Mouse (Mus musculus) forebrain, embryonic 11.5 days (tissue): ENCODE results near the gene Zswim3. TPM values are rescaled to one million over a fixed set of nuclear protein-coding genes. Genes with fewer than 3 reads are reported as not detected.
"Not testable (repeated sequence)": the region's sequence is repeated elsewhere in the genome, so short reads cannot be mapped to it uniquely, and the experiment has no call there.

Experiments used
- ATAC-seq: fragments of 200-750 bp; cut with Nextera tagmentation; replicated peaks from 2 replicates; pipeline ENCODE4 v1.8.0; 2017; ENCODE audit warnings: moderate TSS enrichment; ENCODE audit not compliant: low FRiP score
- DNase-seq: peaks from one replicate; pipeline ENCODE4 v3.0.0-alpha.2; 2017; ENCODE audit warnings: low spot score
- H3K27ac ChIP-seq: fragments of 300-500 bp; sonication (generic); 2 replicates; pipeline ENCODE4 v1.5.1; 2014; ENCODE audit warnings: low read depth, low read length
- H3K27me3 ChIP-seq: fragments of 300-500 bp; sonication (generic); 2 replicates; pipeline ENCODE4 v1.6.1; 2014; ENCODE audit warnings: mild to moderate bottlenecking, low read length, mixed read lengths; ENCODE audit not compliant: control insufficient read depth, insufficient read depth
- H3K36me3 ChIP-seq: fragments of 300-500 bp; sonication (generic); 2 replicates; pipeline ENCODE4 v1.6.1; 2014; ENCODE audit warnings: mild to moderate bottlenecking, low read length, moderate library complexity, mixed read lengths; ENCODE audit not compliant: control insufficient read depth, insufficient read depth
- H3K4me1 ChIP-seq: fragments of 300-500 bp; sonication (generic); replicated peaks from 2 replicates; pipeline ENCODE4 v1.6.1; 2014; ENCODE audit warnings: low read length, mixed read lengths; ENCODE audit not compliant: control insufficient read depth, insufficient read depth
- H3K4me2 ChIP-seq: fragments of 300-500 bp; sonication (generic); 2 replicates; pipeline ENCODE4 v1.6.1; 2014; ENCODE audit warnings: low read depth, mild to moderate bottlenecking, low read length, moderate library complexity, mixed read lengths; ENCODE audit not compliant: severe bottlenecking
- H3K4me3 ChIP-seq: fragments of 300-500 bp; sonication (generic); 2 replicates; pipeline ENCODE4 v1.5.1; 2014; ENCODE audit warnings: low read depth, low read length
- H3K9ac ChIP-seq: fragments of 300-500 bp; sonication (generic); 2 replicates; pipeline ENCODE4 v1.6.1; 2014; ENCODE audit warnings: low read length
- H3K9me3 ChIP-seq: fragments of 300-500 bp; sonication (generic); 2 replicates; pipeline ENCODE4 v1.6.1; 2016; ENCODE audit warnings: low read length, mixed read lengths; ENCODE audit not compliant: control insufficient read depth
- WGBS: fragments of 180-500 bp; shearing (Covaris S2); extraction: QIAGEN DNeasy Blood & Tissue Kit; methylation state at CpG from one replicate; pipeline ENCODE4 v1.1.7; 2014; 5-methylcytosine and 5-hydroxymethylcytosine counted together
- polyA plus RNA-seq: library from polyadenylated mRNA; unstranded; fragments of >200 nt; fragmentation: Nextera tagmentation; extraction: Ambion mirVana; gene quantifications from 2 replicates; pipeline ENCODE4 v1.2.1, GENCODE M21; 2014

Gene Zswim3
- polyA plus RNA-seq, 1 experiment from 2014 or later = 10.2 TPM

DNA sequence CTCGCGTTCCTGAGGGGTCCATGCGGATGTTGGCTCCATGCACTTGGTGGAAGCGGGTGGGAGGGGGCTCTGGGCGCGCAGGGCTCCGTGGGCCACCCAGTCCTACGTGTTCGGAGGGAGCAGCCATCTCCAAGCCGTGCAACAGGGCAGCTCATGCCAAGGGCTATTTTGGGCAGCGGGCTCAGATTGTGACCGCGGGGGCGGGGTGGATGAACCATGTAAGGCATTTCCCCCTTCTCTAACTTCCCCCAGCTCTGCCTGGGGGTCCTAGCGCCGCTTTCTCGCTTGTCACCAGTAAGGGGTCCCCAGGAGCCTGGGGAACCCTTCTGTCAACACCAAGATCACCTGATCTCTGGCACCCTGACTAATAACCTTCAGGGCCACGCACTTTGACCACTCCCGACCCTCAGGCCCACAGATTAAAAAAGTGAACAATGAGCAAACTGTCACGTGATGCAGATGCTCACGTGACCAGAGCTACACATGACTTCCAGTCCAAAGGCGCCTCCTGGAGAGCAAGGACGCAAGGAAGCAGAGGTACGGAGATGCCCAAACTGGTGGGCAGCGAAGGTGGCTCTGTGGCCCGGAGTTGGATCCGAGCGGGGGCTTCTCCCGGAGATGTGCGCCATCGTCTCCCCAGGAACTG, 28.5 kb downstream of the Zswim3 start, which contains the start of gene Neurl2:
Gene Neurl2 (minus strand): TSS at position 143 of the 646 bp plus-strand sequence.
- Histone ChIP-seq H3K9ac (peak within 1 kb of the TSS; percentile 74), H3K4me1 (peaks cover 6% of the 10 kb centered on the region; the same call in 1 of the 2 replicates), H3K27me3 (no peaks in the 10 kb centered on the region), H3K4me2 (peak within 1 kb of the TSS; percentile 100), H3K36me3 (no peaks in the 10 kb centered on the region), H3K27ac (0 out of 2 replicates have a peak within 1 kb of the TSS, but pooled peaks have one; percentile 15), H3K4me3 (peak within 1 kb of the TSS; percentile 66), H3K9me3 (no peaks in the 10 kb centered on the region)
- ATAC-seq (peak; percentile 53), DNase-seq (peak; percentile 92)
- under 1% methylated on average over 31 of the region's 31 CpGs for WGBS

DNA sequence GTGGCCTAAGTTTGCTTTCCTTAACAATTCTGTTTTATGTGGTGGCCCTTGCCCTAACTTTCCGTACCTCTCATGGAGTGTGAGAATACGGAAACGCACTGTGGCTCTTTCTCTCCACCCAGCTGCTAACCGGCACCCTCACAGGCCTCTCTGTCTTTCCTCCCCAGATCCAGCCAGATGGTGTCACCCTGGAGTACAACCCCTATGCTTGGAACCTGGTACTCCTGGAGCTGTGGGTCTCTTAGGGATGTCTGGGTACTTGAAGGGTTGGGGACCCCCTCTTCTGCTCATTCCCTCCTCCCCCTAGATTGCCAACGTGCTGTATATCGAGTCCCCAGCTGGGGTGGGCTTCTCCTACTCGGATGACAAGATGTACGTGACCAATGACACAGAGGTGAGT, 29.6 kb downstream of the Zswim3 start:
- DNase-seq = no peak
- Histone ChIP-seq H3K36me3 (no peaks in the 10 kb centered on the region), H3K9me3 (no peaks in the 10 kb centered on the region), H3K27me3 (no peaks in the 10 kb centered on the region), H3K4me2 (peak overlapping the region; percentile 100), H3K9ac (peak overlapping the region; percentile 74; the same call in 1 of the 2 replicates), H3K4me3 (peak overlapping the region; percentile 66), H3K27ac (no peak overlapping the region), H3K4me1 (peaks cover 6% of the 10 kb centered on the region; the same call in 1 of the 2 replicates)
- 48% methylated on average over 8 of the region's 8 CpGs for WGBS
- no peak for ATAC-seq

DNA sequence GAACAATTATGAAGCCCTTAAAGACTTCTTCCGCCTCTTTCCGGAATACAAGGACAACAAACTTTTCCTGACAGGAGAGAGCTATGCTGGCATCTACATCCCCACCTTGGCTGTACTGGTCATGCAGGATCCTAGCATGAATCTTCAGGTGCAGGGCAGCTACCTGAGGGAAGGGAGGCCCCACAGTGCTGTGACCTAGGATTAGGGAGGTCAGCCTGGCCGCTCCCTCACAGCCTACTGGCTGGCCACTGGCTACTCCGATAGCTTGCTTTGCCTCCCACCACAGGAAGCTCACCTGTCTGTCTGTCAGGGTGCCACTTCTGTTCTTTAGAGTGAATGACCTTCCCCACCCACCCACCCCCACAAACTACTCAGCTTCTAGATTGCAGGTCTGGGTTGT, 30.3 kb downstream of the Zswim3 start:
- H3K4me1 ChIP-seq = peaks cover 6% of the 10 kb centered on the region; the same call in 1 of the 2 replicates
- H3K27me3 ChIP-seq = no peaks in the 10 kb centered on the region
- no peak overlapping the region for H3K4me3 ChIP-seq
- no peak for ATAC-seq
- no peak overlapping the region for H3K4me2 ChIP-seq
- H3K27ac ChIP-seq = no peak overlapping the region
- no peak for DNase-seq
- H3K9me3 ChIP-seq = no peaks in the 10 kb centered on the region
- no peak overlapping the region for H3K9ac ChIP-seq
- H3K36me3 ChIP-seq = no peaks in the 10 kb centered on the region
- WGBS = 97% methylated on average over 4 of the region's 4 CpGs

DNA sequence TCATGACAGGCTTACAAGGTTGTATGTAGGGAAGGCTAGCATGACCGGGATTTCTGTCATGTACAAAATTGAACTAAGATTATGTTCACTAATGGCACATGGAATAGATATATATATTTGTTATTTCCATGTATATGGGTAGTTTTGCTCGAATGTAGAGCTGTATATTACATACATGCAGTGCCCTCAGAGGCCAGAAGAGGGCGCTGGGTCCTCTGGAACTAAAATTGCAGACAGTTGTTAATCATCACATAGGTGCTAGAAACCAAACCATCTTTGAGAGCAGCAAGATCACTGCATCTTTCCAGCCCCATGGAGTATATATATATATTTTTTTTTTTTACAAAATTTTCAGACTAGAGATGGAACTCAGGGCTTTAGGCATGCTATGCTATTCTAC, 40.9 kb downstream of the Zswim3 start:
- no peak overlapping the region for H3K9ac ChIP-seq
- no peaks in the 10 kb centered on the region for H3K4me1 ChIP-seq
- H3K4me3 ChIP-seq = no peak overlapping the region
- H3K4me2 ChIP-seq = no peak overlapping the region
- DNase-seq = no peak
- ATAC-seq = no peak
- H3K36me3 ChIP-seq = no peaks in the 10 kb centered on the region; the same call in 1 of the 2 replicates
- H3K27me3 ChIP-seq = no peaks in the 10 kb centered on the region
- H3K9me3 ChIP-seq = no peaks in the 10 kb centered on the region
- WGBS = 53% methylated on average over 3 of the region's 3 CpGs
- H3K27ac ChIP-seq = no peak overlapping the region

DNA sequence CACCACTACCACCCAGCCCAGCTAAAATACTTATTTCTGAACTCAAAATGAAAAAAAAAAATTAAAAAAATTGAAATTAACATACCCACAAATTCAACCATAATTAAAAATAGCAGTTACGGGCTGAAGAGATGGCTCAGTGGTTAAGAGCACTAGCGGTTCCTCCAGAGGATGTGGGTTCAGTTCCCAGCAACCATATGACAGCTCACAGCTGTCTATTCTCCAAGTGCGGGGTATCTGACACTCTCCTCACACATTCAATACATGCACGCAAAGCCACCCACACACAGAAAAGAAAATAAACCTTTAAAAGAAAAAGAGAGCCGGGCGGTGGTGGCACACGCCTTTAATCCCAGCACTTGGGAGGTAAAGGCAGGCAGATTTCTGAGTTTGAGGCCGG, 45.2 kb downstream of the Zswim3 start:
- no peak overlapping the region for H3K4me3 ChIP-seq
- DNase-seq (no peak), ATAC-seq (no peak)
- H3K9ac ChIP-seq = no peak overlapping the region
- H3K27me3 ChIP-seq = peaks cover 2% of the 10 kb centered on the region; the same call in 1 of the 2 replicates
- no peak overlapping the region for H3K4me2 ChIP-seq
- no peaks in the 10 kb centered on the region; the same call in 1 of the 2 replicates for H3K36me3 ChIP-seq
- H3K27ac ChIP-seq = no peak overlapping the region
- 93% methylated on average over 8 of the region's 8 CpGs for WGBS
- H3K9me3 ChIP-seq = no peaks in the 10 kb centered on the region
- H3K4me1 ChIP-seq = no peaks in the 10 kb centered on the region

DNA sequence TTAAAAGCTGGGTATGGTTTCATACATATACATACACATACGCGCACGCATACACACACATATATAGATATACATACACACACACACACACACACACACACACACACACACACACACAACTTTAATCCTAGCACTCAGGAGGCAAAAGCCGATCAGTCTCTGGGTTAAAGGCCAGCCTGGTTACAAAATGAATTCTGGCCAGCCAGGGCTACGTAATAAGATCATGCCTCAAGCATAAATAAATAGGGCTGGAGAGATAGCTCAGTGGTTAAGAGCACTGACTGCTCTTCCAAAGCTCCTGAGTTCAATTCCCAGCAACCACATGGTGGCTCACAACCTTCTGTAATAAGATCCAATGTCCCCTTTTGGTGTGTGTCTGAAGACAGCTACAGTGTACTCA, 50.7 kb downstream of the Zswim3 start:
- H3K9me3 ChIP-seq, H3K36me3 ChIP-seq, H3K4me1 ChIP-seq, H3K4me3 ChIP-seq, ATAC-seq, DNase-seq, H3K4me2 ChIP-seq, H3K27ac ChIP-seq, H3K9ac ChIP-seq: not testable (repeated sequence)
- WGBS = 82% methylated on average over 5 of the region's 5 CpGs
- H3K27me3 ChIP-seq = peaks cover 19% of the 10 kb centered on the region

DNA sequence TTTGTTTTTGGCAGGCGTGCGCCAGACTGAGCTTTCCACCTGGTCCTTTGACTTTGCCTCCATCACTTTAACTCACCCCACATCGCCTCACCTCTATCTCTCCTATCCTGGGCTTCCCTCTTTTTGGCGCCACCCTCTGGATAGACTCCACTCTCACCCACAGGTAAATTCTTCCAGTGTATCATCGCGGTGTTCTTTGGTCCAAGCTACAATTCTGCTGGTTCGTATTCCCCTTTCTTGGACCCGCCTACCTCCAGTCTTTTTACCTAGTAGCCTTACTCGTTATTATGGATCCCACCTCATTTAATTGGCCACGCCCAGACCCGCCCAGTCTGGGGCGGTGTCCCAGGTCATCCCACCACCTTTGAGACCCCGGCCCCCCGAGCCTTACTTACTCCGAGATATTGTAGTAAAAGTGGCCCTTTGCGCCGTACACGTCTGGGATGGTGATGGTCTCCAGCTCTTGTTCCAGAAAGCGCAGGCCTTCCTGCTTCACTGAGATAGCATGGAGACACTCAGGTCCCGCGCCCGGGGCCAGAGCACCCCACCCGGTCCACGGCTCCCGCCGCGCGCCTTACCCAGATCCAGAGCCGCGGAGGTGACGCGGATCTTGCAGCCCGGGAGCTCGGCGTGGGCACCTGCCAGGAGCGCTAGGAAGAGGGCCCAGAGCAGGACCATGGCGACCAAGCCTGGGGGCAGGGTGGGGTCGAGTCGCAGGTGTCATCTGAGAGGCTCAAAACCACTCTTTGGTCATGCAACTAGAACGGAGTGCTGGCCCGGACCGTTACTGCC, 51.6 kb downstream of the Zswim3 start:
- peak; percentile 68 for DNase-seq
- H3K27ac ChIP-seq = no peak overlapping the region

DNA sequence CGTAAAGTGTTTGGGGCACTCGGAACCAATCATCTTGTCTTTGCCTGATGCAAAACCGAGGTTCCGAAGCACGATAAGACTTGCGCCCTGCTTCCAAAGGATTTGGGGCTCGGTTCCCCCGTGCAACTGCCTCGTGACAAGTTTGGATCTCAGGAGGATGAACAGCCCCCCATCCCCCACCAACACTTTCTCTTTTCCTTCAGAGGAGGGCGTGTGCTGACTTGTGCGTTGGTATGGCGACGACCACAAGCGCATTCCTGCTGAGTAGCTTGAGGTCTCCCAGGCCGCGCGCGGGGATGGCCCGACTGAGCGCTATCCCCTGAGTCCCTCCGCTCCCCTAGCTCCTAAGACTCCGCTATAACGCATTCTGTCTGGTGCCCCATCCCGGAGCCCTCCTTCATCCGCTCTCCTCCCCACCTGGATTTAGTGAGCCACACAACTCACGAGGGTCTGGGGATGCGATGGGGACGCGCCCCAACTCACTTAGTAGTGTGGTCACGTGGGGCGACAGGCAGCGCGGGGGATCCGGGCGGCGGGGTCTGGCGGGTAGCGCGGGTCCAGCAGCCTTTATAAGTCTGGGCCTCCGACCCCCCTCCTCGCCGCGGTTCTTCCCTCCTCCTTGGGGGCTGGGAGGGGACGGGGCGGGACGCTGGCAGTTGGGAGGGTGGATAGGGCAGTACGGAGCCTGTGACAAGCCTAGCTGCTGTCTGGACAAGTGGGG, 52.4 kb downstream of the Zswim3 start, which contains the start of gene Pltp:
Gene Pltp (minus strand): TSS at position 611 of the 721 bp plus-strand sequence.
- H3K4me1 ChIP-seq = peaks cover 6% of the 10 kb centered on the region
- peak within 1 kb of the TSS; percentile 44 for H3K4me3 ChIP-seq
- peak; percentile 76 for ATAC-seq
- H3K36me3 ChIP-seq = no peaks in the 10 kb centered on the region
- DNase-seq = peak; percentile 87
- peaks cover 19% of the 10 kb centered on the region for H3K27me3 ChIP-seq
- under 1% methylated on average over 47 of the region's 47 CpGs for WGBS
- peak within 1 kb of the TSS; percentile 58 for H3K9ac ChIP-seq
- H3K9me3 ChIP-seq = no peaks in the 10 kb centered on the region
- H3K4me2 ChIP-seq = peak within 1 kb of the TSS; percentile 97
- no peak within 1 kb of the TSS for H3K27ac ChIP-seq

More for the DNA sequence above, 51.6 kb downstream of the Zswim3 start:
- no peaks in the 10 kb centered on the region for H3K9me3 ChIP-seq
- peak overlapping the region; percentile 97 for H3K4me2 ChIP-seq
- WGBS = under 1% methylated on average over 42 of the region's 42 CpGs
- peak overlapping the region; percentile 44 for H3K4me3 ChIP-seq
- peak overlapping the region; percentile 58 for H3K9ac ChIP-seq
- H3K4me1 ChIP-seq = peaks cover 6% of the 10 kb centered on the region
- ATAC-seq = peak; percentile 58
- H3K27me3 ChIP-seq = peaks cover 19% of the 10 kb centered on the region
- H3K36me3 ChIP-seq = no peaks in the 10 kb centered on the region
